Mouse (Mus musculus): ENCODE measurements around the gene Rpn1. TPM values are rescaled to one million over a fixed set of nuclear protein-coding genes. Genes with fewer than 3 reads are reported as not detected.
A peak's percentile ranks its signal among the peaks of the same experiment; 100 is the strongest.

Gene Rpn1
- polyA plus RNA-seq, 1 experiment from 2014 or later = 391 TPM

DNA sequence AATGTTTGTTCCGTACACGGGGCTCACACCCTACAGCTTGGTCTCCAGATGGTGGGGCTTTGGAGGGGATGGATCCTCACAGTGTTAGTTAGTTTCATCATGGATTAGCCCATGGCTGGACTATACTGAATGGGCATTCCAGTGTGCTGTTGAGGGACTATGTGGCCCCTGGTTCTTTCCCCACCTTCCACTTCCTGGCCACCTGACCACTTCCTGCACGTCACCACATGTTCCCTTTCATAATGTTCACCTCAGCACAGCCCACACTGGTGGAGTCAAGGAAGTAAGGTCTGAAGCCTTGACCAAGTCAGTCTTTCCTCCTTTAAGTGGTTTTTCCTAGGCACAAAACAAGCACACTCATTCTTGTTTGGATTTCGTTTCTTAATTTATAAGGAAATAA lies 23.7 kb upstream of the Rpn1 start:
- DNase-seq (ENCODE audit: low spot score) = no peak
- 88% methylated on average over 4 of the region's 4 CpGs for WGBS
- Histone ChIP-seq H3K27me3 (replicated peaks; ENCODE audit: control insufficient read depth, insufficient read depth, low read length) (no peaks in the 10 kb centered on the region), H3K4me1 (ENCODE audit: control insufficient read depth, insufficient read depth, low read length) (no peaks in the 10 kb centered on the region), H3K9me3 (ENCODE audit: control insufficient read depth, low read length) (no peaks in the 10 kb centered on the region), H3K4me2 (ENCODE audit: low read depth, low read length) (no peak overlapping the region), H3K27ac (replicated peaks; ENCODE audit: low read depth, low read length) (no peak overlapping the region), H3K9ac (ENCODE audit: low read depth, low read length) (no peak overlapping the region), H3K4me3 (ENCODE audit: low read depth, low read length) (no peak overlapping the region), H3K36me3 (ENCODE audit: control insufficient read depth, insufficient read depth, low read length) (no peaks in the 10 kb centered on the region)
- no peak for ATAC-seq (ENCODE audit: low read depth)

- no peak overlapping the region for H3K4me2 ChIP-seq (ENCODE audit: low read depth, low read length)
- no peak overlapping the region for H3K27ac ChIP-seq (replicated peaks; ENCODE audit: low read depth, low read length)
- no peaks in the 10 kb centered on the region for H3K4me1 ChIP-seq (ENCODE audit: control insufficient read depth, insufficient read depth, low read length)
- WGBS = 88% methylated on average over 4 of the region's 4 CpGs
- no peaks in the 10 kb centered on the region for H3K27me3 ChIP-seq (replicated peaks; ENCODE audit: control insufficient read depth, insufficient read depth, low read length)
- ATAC-seq (ENCODE audit: low read depth) (no peak), DNase-seq (ENCODE audit: low spot score) (no peak)
- H3K4me3 ChIP-seq (ENCODE audit: low read depth, low read length) = no peak overlapping the region
- no peak overlapping the region for H3K9ac ChIP-seq (ENCODE audit: low read depth, low read length)
- H3K9me3 ChIP-seq (ENCODE audit: control insufficient read depth, low read length) = no peaks in the 10 kb centered on the region
- H3K36me3 ChIP-seq (ENCODE audit: control insufficient read depth, insufficient read depth, low read length) = no peaks in the 10 kb centered on the region
Measured at GRCm38 (mm10) chr6:88061406-88061805, 22.9 kb upstream of the Rpn1 start.

- Histone ChIP-seq H3K4me1 (ENCODE audit: control insufficient read depth, insufficient read depth, low read length) (no peaks in the 10 kb centered on the region), H3K9me3 (ENCODE audit: control insufficient read depth, low read length) (no peaks in the 10 kb centered on the region), H3K9ac (ENCODE audit: low read depth, low read length) (no peak overlapping the region), H3K27me3 (replicated peaks; ENCODE audit: control insufficient read depth, insufficient read depth, low read length) (no peaks in the 10 kb centered on the region), H3K36me3 (ENCODE audit: control insufficient read depth, insufficient read depth, low read length) (no peaks in the 10 kb centered on the region), H3K4me3 (ENCODE audit: low read depth, low read length) (no peak overlapping the region), H3K27ac (replicated peaks; ENCODE audit: low read depth, low read length) (no peak overlapping the region), H3K4me2 (ENCODE audit: low read depth, low read length) (no peak overlapping the region)
- no peak for DNase-seq (ENCODE audit: low spot score)
- no peak for ATAC-seq (ENCODE audit: low read depth)
- 82% methylated on average over 4 of the region's 4 CpGs for WGBS
Measured at GRCm38 (mm10) chr6:88062398-88062797, 21.9 kb upstream of the Rpn1 start.

- 85% methylated on average over 3 of the region's 3 CpGs for WGBS
- no peaks in the 10 kb centered on the region for H3K9me3 ChIP-seq (ENCODE audit: control insufficient read depth, low read length)
- H3K27me3 ChIP-seq (replicated peaks; ENCODE audit: control insufficient read depth, insufficient read depth, low read length) = no peaks in the 10 kb centered on the region
- DNase-seq (ENCODE audit: low spot score) (no peak), ATAC-seq (ENCODE audit: low read depth) (no peak)
- no peak overlapping the region for H3K4me3 ChIP-seq (ENCODE audit: low read depth, low read length)
- no peak overlapping the region for H3K9ac ChIP-seq (ENCODE audit: low read depth, low read length)
- no peaks in the 10 kb centered on the region for H3K4me1 ChIP-seq (ENCODE audit: control insufficient read depth, insufficient read depth, low read length)
- H3K36me3 ChIP-seq (ENCODE audit: control insufficient read depth, insufficient read depth, low read length) = no peaks in the 10 kb centered on the region
- no peak overlapping the region for H3K4me2 ChIP-seq (ENCODE audit: low read depth, low read length)
- H3K27ac ChIP-seq (replicated peaks; ENCODE audit: low read depth, low read length) = no peak overlapping the region
Measured at GRCm38 (mm10) chr6:88064072-88064642, 20.1 kb upstream of the Rpn1 start.

- Histone ChIP-seq H3K36me3 (ENCODE audit: control insufficient read depth, insufficient read depth, low read length) (no peaks in the 10 kb centered on the region), H3K27me3 (replicated peaks; ENCODE audit: control insufficient read depth, insufficient read depth, low read length) (no peaks in the 10 kb centered on the region), H3K9me3 (ENCODE audit: control insufficient read depth, low read length) (no peaks in the 10 kb centered on the region), H3K4me3 (ENCODE audit: low read depth, low read length) (no peak overlapping the region), H3K9ac (ENCODE audit: low read depth, low read length) (no peak overlapping the region), H3K4me1 (ENCODE audit: control insufficient read depth, insufficient read depth, low read length) (no peaks in the 10 kb centered on the region), H3K27ac (replicated peaks; ENCODE audit: low read depth, low read length) (no peak overlapping the region; the same call in 1 of the 2 replicates), H3K4me2 (ENCODE audit: low read depth, low read length) (no peak overlapping the region)
- WGBS = 45% methylated on average over 4 of the region's 4 CpGs
- peak; percentile 22 for DNase-seq (ENCODE audit: low spot score)
- ATAC-seq (ENCODE audit: low read depth) = no peak
Measured at GRCm38 (mm10) chr6:88065116-88065515, 19.2 kb upstream of the Rpn1 start.

- no peaks in the 10 kb centered on the region for H3K36me3 ChIP-seq (ENCODE audit: control insufficient read depth, insufficient read depth, low read length)
- H3K9ac ChIP-seq (ENCODE audit: low read depth, low read length) = no peak overlapping the region
- H3K4me2 ChIP-seq (ENCODE audit: low read depth, low read length) = no peak overlapping the region
- H3K27ac ChIP-seq (replicated peaks; ENCODE audit: low read depth, low read length) = no peak overlapping the region
- no peaks in the 10 kb centered on the region for H3K9me3 ChIP-seq (ENCODE audit: control insufficient read depth, low read length)
- no peak overlapping the region for H3K4me3 ChIP-seq (ENCODE audit: low read depth, low read length)
- DNase-seq (ENCODE audit: low spot score) = no peak
- H3K4me1 ChIP-seq (ENCODE audit: control insufficient read depth, insufficient read depth, low read length) = no peaks in the 10 kb centered on the region
- H3K27me3 ChIP-seq (replicated peaks; ENCODE audit: control insufficient read depth, insufficient read depth, low read length) = no peaks in the 10 kb centered on the region
- ATAC-seq (ENCODE audit: low read depth) = no peak
- 52% methylated on average over 3 of the region's 3 CpGs for WGBS
Measured at GRCm38 (mm10) chr6:88065968-88066367, 18.3 kb upstream of the Rpn1 start.

- DNase-seq (ENCODE audit: low spot score) = no peak
- no peaks in the 10 kb centered on the region for H3K9me3 ChIP-seq (ENCODE audit: control insufficient read depth, low read length)
- 67% methylated on average over 3 of the region's 3 CpGs for WGBS
- no peaks in the 10 kb centered on the region for H3K36me3 ChIP-seq (ENCODE audit: control insufficient read depth, insufficient read depth, low read length)
- no peak overlapping the region for H3K27ac ChIP-seq (replicated peaks; ENCODE audit: low read depth, low read length)
- no peak for ATAC-seq (ENCODE audit: low read depth)
- H3K9ac ChIP-seq (ENCODE audit: low read depth, low read length) = no peak overlapping the region
- no peak overlapping the region for H3K4me2 ChIP-seq (ENCODE audit: low read depth, low read length)
- H3K4me1 ChIP-seq (ENCODE audit: control insufficient read depth, insufficient read depth, low read length) = no peaks in the 10 kb centered on the region
- no peaks in the 10 kb centered on the region for H3K27me3 ChIP-seq (replicated peaks; ENCODE audit: control insufficient read depth, insufficient read depth, low read length)
- no peak overlapping the region for H3K4me3 ChIP-seq (ENCODE audit: low read depth, low read length)
Measured at GRCm38 (mm10) chr6:88067722-88068121, 16.6 kb upstream of the Rpn1 start.

DNA sequence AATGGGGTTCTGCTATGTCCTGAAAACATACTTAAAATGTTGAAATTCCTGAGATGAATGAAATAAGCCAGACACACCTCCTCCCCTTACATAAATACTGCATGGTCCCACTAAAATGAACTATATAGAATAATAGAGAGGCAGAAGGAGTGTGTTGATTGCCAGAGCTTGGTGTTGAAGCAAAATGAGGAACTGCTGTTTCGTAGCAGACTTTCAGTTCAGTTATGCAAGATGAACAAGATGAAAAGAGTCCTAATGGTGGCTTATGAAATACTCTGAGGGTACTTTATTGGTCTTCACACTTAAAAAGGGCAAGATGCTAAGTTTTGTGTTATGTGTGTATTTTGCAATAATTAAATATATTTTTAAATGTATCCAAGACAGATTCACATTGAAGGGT lies 15.5 kb upstream of the Rpn1 start:
- no peaks in the 10 kb centered on the region for H3K27me3 ChIP-seq (replicated peaks; ENCODE audit: control insufficient read depth, insufficient read depth, low read length)
- ATAC-seq (ENCODE audit: low read depth) (no peak), DNase-seq (ENCODE audit: low spot score) (no peak)
- no peaks in the 10 kb centered on the region for H3K36me3 ChIP-seq (ENCODE audit: control insufficient read depth, insufficient read depth, low read length)
- H3K4me1 ChIP-seq (ENCODE audit: control insufficient read depth, insufficient read depth, low read length) = no peaks in the 10 kb centered on the region
- H3K9ac ChIP-seq (ENCODE audit: low read depth, low read length) = no peak overlapping the region
- no peak overlapping the region for H3K4me2 ChIP-seq (ENCODE audit: low read depth, low read length)
- WGBS = 85% methylated on average over 1 of the region's 1 CpGs
- no peak overlapping the region for H3K4me3 ChIP-seq (ENCODE audit: low read depth, low read length)
- no peaks in the 10 kb centered on the region for H3K9me3 ChIP-seq (ENCODE audit: control insufficient read depth, low read length)
- no peak overlapping the region for H3K27ac ChIP-seq (replicated peaks; ENCODE audit: low read depth, low read length)

DNA sequence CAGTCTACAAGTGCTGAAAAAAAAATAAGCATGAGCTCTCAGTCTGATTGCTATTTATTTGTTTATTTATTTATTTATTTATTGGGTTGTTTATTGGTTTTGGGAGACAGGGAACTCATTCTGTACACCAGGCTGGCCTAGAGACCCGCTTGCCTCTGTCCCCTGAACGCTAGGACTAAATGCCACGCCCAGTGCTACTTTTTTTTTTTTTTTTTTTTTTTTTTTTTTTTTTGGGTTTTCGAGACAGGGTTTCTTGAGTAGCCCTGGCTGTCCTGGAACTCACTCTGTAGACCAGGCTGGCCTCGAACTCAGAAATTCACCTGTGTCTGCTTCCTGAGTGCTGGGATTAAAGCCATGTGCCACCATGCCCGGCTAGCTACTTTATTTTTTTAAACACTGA lies 13.8 kb upstream of the Rpn1 start:
- Histone ChIP-seq H3K27ac (replicated peaks; ENCODE audit: low read depth, low read length) (no peak overlapping the region), H3K36me3 (ENCODE audit: control insufficient read depth, insufficient read depth, low read length) (no peaks in the 10 kb centered on the region), H3K9ac (ENCODE audit: low read depth, low read length) (no peak overlapping the region), H3K9me3 (ENCODE audit: control insufficient read depth, low read length) (no peaks in the 10 kb centered on the region), H3K4me2 (ENCODE audit: low read depth, low read length) (no peak overlapping the region), H3K27me3 (replicated peaks; ENCODE audit: control insufficient read depth, insufficient read depth, low read length) (no peaks in the 10 kb centered on the region), H3K4me1 (ENCODE audit: control insufficient read depth, insufficient read depth, low read length) (no peaks in the 10 kb centered on the region), H3K4me3 (ENCODE audit: low read depth, low read length) (no peak overlapping the region)
- WGBS = 77% methylated on average over 6 of the region's 6 CpGs
- ATAC-seq (ENCODE audit: low read depth) (no peak), DNase-seq (ENCODE audit: low spot score) (no peak)
